ENCODE assay signal across 8 mouse cellular contexts in the genomic region with DNA sequence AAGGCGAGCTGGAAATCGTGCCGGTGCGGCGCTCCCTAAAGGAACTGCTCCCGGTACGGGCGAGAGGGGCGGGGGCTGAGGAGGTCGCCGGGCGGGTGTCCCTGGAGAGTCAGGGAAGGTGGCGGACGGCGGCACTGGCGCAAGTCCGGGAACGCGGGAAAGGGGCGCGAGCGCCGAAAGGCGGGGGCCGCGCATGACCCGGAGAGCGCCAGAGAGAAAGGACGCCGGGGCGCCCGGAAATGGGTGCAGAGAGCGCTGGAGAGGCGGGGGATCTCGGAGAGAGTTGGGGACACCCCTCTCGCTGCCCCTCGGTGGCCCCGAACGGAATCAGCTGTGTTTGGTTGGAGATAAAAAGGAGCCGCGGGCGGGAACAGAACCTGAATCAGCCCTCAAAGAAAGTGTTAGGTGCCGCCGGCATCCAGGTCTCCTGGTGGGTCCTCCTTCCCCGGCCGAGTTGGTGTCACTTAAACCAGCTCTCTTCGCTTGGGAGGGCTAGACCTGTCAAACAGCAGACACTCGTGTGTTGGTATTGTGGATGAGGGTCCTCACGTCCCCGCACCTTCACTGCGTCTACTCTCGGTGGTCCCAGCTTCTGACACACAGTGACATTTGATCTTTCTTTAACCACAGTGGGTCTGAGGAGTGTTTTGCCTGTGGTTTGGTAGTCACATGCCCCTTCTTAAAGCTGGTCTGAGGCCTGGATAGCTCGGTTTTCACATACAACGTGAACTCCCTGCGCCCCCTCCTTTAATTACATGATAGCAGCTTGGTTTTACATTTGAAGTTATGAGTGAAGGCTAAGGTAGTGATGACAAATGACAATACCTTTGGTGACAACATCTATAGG. TPM values are rescaled to one million over a fixed set of nuclear protein-coding genes. Genes with fewer than 3 reads are reported as not detected.
A peak's percentile ranks its signal among the peaks of the same experiment; 100 is the strongest.
DNase-seq lines count a peak whose midpoint lies in the region; ATAC-seq and TF ChIP-seq lines count a peak whose summit lies in the region.

No protein-coding gene starts in this region.

- H3K9ac ChIP-seq in kidney, embryonic 15.5 days = peak overlapping the region; percentile 89
- H3K9ac ChIP-seq in embryonic facial prominence, embryonic 14.5 days (ENCODE audit: low read depth, low read length) = peak overlapping the region; percentile 97
- peak overlapping the region; percentile 89 for H3K9ac ChIP-seq in neural tube, embryonic 12.5 days

- peak overlapping the region; percentile 74 for H3K4me2 ChIP-seq in kidney, embryonic 15.5 days
- H3K4me2 ChIP-seq in embryonic facial prominence, embryonic 14.5 days (ENCODE audit: low read depth, low read length) = peak overlapping the region; percentile 84
- H3K4me2 ChIP-seq in neural tube, embryonic 12.5 days (replicated peaks) = peak overlapping the region; percentile 91

- WGBS in kidney, embryonic 15.5 days = 2% methylated on average over 53 of the region's 55 CpGs
- 1% methylated on average over 45 of the region's 55 CpGs for WGBS in embryonic facial prominence, embryonic 14.5 days
- 1% methylated on average over 55 of the region's 55 CpGs for WGBS in limb, embryonic 10.5 days
- 2% methylated on average over 55 of the region's 55 CpGs for WGBS in neural tube, embryonic 12.5 days

- no peak for TF ChIP-seq CTCF in G1E (IDR thresholded peaks at IDR 0.05; ENCODE audit: low read depth, low read length)

- H3K4me3 ChIP-seq in kidney, embryonic 15.5 days (replicated peaks) = peak overlapping the region; percentile 78
- peak overlapping the region; percentile 88 for H3K4me3 ChIP-seq in G1E (ENCODE audit: low read depth, low read length)
- peak overlapping the region; percentile 99 for H3K4me3 ChIP-seq in embryonic facial prominence, embryonic 14.5 days (ENCODE audit: low read depth, low read length)
- peak overlapping the region; percentile 98 for H3K4me3 ChIP-seq in limb, embryonic 10.5 days
- H3K4me3 ChIP-seq in neural tube, embryonic 12.5 days = peak overlapping the region; percentile 89

- intact Hi-C loops in left cerebral cortex, postnatal 25 days (cut with DNase I) = loop anchor here (5.0 kb wide), 1 partner anchor 121 kb away; no protein-coding TSS in a partner anchor

- H3K4me1 ChIP-seq in kidney, embryonic 15.5 days = peaks cover 26% of the 10 kb centered on the region
- H3K4me1 ChIP-seq in G1E (ENCODE audit: insufficient read depth, low read depth, low read length) = peaks cover 56% of the 10 kb centered on the region
- peaks cover 9% of the 10 kb centered on the region for H3K4me1 ChIP-seq in embryonic facial prominence, embryonic 14.5 days (ENCODE audit: control insufficient read depth, insufficient read depth, low read length)
- peaks cover 24% of the 10 kb centered on the region for H3K4me1 ChIP-seq in limb, embryonic 10.5 days
- H3K4me1 ChIP-seq in neural tube, embryonic 12.5 days = peaks cover 9% of the 10 kb centered on the region

- no peaks in the 10 kb centered on the region for H3K9me3 ChIP-seq in kidney, embryonic 15.5 days (replicated peaks)
- no peaks in the 10 kb centered on the region for H3K9me3 ChIP-seq in G1E (replicated peaks)
- no peaks in the 10 kb centered on the region for H3K9me3 ChIP-seq in embryonic facial prominence, embryonic 14.5 days (ENCODE audit: control insufficient read depth, low read length)
- no peaks in the 10 kb centered on the region for H3K9me3 ChIP-seq in limb, embryonic 10.5 days (replicated peaks)
- no peaks in the 10 kb centered on the region for H3K9me3 ChIP-seq in neural tube, embryonic 12.5 days

- H3K36me3 ChIP-seq in kidney, embryonic 15.5 days = peaks cover 33% of the 10 kb centered on the region
- H3K36me3 ChIP-seq in G1E (replicated peaks) = peaks cover 22% of the 10 kb centered on the region
- peaks cover 26% of the 10 kb centered on the region for H3K36me3 ChIP-seq in embryonic facial prominence, embryonic 14.5 days (ENCODE audit: control insufficient read depth, insufficient read depth, low read length)
- peaks cover 35% of the 10 kb centered on the region for H3K36me3 ChIP-seq in limb, embryonic 10.5 days
- H3K36me3 ChIP-seq in neural tube, embryonic 12.5 days = peaks cover 12% of the 10 kb centered on the region

- peak; percentile 72 for ATAC-seq in kidney, embryonic 15.5 days (replicated peaks; ENCODE audit: low FRiP score)
- ATAC-seq in G1E (ENCODE audit: extremely low read depth, insufficient number of reproducible peaks, low FRiP score, poor library complexity, severe bottlenecking) = no peak
- ATAC-seq in embryonic facial prominence, embryonic 14.5 days (ENCODE audit: low read depth) = peak; percentile 31
- ATAC-seq in neural tube, embryonic 12.5 days (ENCODE audit: low FRiP score, low read depth) = peak; percentile 73

- no peak for DNase-seq in kidney, adult 11 months
- DNase-seq in G1E (ENCODE audit: low spot score) = peak; percentile 49
- no peak for DNase-seq in embryonic facial prominence, embryonic 14.5 days (ENCODE audit: low spot score)
- DNase-seq in limb, embryonic 10.5 days (ENCODE audit: low spot score) = no peak
- no peak for DNase-seq in frontal cortex, postnatal 14 days (ENCODE audit: low spot score in 2 of 2)
- no peak for DNase-seq in left cerebral cortex, postnatal 25 days (ENCODE audit: low spot score in 2 of 2)

- no peaks in the 10 kb centered on the region for H3K27me3 ChIP-seq in kidney, embryonic 15.5 days
- no peaks in the 10 kb centered on the region for H3K27me3 ChIP-seq in G1E (ENCODE audit: insufficient read depth, low read length)
- H3K27me3 ChIP-seq in embryonic facial prominence, embryonic 14.5 days (replicated peaks; ENCODE audit: control insufficient read depth, insufficient read depth, low read length) = no peaks in the 10 kb centered on the region
- H3K27me3 ChIP-seq in limb, embryonic 10.5 days (ENCODE audit: low read depth, poor library complexity, severe bottlenecking) = no peaks in the 10 kb centered on the region
- no peaks in the 10 kb centered on the region for H3K27me3 ChIP-seq in neural tube, embryonic 12.5 days (replicated peaks)

- H3K27ac ChIP-seq in kidney, embryonic 15.5 days = peak overlapping the region; percentile 94
- H3K27ac ChIP-seq in embryonic facial prominence, embryonic 14.5 days (replicated peaks; ENCODE audit: low read depth, low read length) = peak overlapping the region; percentile 85
- peak overlapping the region; percentile 97 for H3K27ac ChIP-seq in limb, embryonic 10.5 days
- H3K27ac ChIP-seq in neural tube, embryonic 12.5 days = peak overlapping the region; percentile 68

RNA-seq across cellular contexts. Expression of gene Ncbp3, which starts 0.7 kb away (rescaled TPM):
- polyA plus RNA-seq in kidney, embryonic 15.5 days (2015; fragmentation: Nextera tagmentation; extraction: Ambion mirVana) = 12.1 and 12.9 TPM in 2 replicates
- total RNA-seq in G1E (2014; fragmentation: Nextera tagmentation) (23.9 and 25.0 TPM in 2 replicates), G1E (2017) (20.0 and 24.2 TPM in 2 replicates)
- 11.2 and 13.3 TPM in 2 replicates for polyA plus RNA-seq in G1E (2012)
- polyA plus RNA-seq in embryonic facial prominence, embryonic 14.5 days (2014; fragmentation: Nextera tagmentation; extraction: Ambion mirVana) = 9.2 and 9.5 TPM in 2 replicates
- 13.5 and 14.7 TPM in 2 replicates for polyA plus RNA-seq in limb, embryonic 10.5 days (2016; fragmentation: Nextera tagmentation; extraction: Ambion mirVana)
- polyA plus RNA-seq in neural tube, embryonic 12.5 days (2016; fragmentation: Nextera tagmentation; extraction: Ambion mirVana) = 14.3 and 15.1 TPM in 2 replicates
- 1 to 10 TPM; 8.3 to 8.9 TPM for total RNA-seq in left cerebral cortex, postnatal 25 days (2021)

RNA-seq across cellular contexts. Expression of gene Camkk1, which starts 29.4 kb away (rescaled TPM):
- 6.7 and 9.2 TPM in 2 replicates for polyA plus RNA-seq in kidney, embryonic 15.5 days (2015; fragmentation: Nextera tagmentation; extraction: Ambion mirVana)
- total RNA-seq in G1E (2014; fragmentation: Nextera tagmentation) = 1.9 and 4.2 TPM in 2 replicates
- total RNA-seq in G1E (2017) = 13.1 and 13.8 TPM in 2 replicates
- 8.9 and 9.9 TPM in 2 replicates for polyA plus RNA-seq in G1E (2012)
- polyA plus RNA-seq in embryonic facial prominence, embryonic 14.5 days (2014; fragmentation: Nextera tagmentation; extraction: Ambion mirVana) = 6.0 TPM in 2 replicates
- polyA plus RNA-seq in limb, embryonic 10.5 days (2016; fragmentation: Nextera tagmentation; extraction: Ambion mirVana) = 3.6 and 6.3 TPM in 2 replicates
- polyA plus RNA-seq in neural tube, embryonic 12.5 days (2016; fragmentation: Nextera tagmentation; extraction: Ambion mirVana) = 14.7 and 14.8 TPM in 2 replicates
- total RNA-seq in left cerebral cortex, postnatal 25 days (2021) = 10 to 100 TPM; 79.5 to 92.4 TPM

RNA-seq across cellular contexts. Expression of gene Itgae, which starts 42.1 kb away (rescaled TPM):
- polyA plus RNA-seq in kidney, embryonic 15.5 days (2015; fragmentation: Nextera tagmentation; extraction: Ambion mirVana) = 0.37 and 0.42 TPM in 2 replicates
- total RNA-seq in G1E (2014; fragmentation: Nextera tagmentation) = 0.19 and 0.23 TPM in 2 replicates
- total RNA-seq in G1E (2017) = 0.05 and 0.06 TPM in 2 replicates
- polyA plus RNA-seq in G1E (2012) = 0.03 and 0.04 TPM in 2 replicates
- polyA plus RNA-seq in embryonic facial prominence, embryonic 14.5 days (2014; fragmentation: Nextera tagmentation; extraction: Ambion mirVana) = 0.20 and 0.21 TPM in 2 replicates
- 0.48 and 0.58 TPM in 2 replicates for polyA plus RNA-seq in limb, embryonic 10.5 days (2016; fragmentation: Nextera tagmentation; extraction: Ambion mirVana)
- polyA plus RNA-seq in neural tube, embryonic 12.5 days (2016; fragmentation: Nextera tagmentation; extraction: Ambion mirVana) = 0.34 TPM in 2 replicates
- total RNA-seq in left cerebral cortex, postnatal 25 days (2021) = under 1 TPM; 0.18 to 0.21 TPM

RNA-seq across cellular contexts. Expression of gene P2rx1, which starts 49.4 kb away (rescaled TPM):
- polyA plus RNA-seq in kidney, embryonic 15.5 days (2015; fragmentation: Nextera tagmentation; extraction: Ambion mirVana) = 1.6 and 1.7 TPM in 2 replicates
- total RNA-seq in G1E (2014; fragmentation: Nextera tagmentation) (11.4 and 12.0 TPM in 2 replicates), G1E (2017) (46.9 and 53.7 TPM in 2 replicates)
- polyA plus RNA-seq in G1E (2012) = 11.7 and 14.8 TPM in 2 replicates
- polyA plus RNA-seq in embryonic facial prominence, embryonic 14.5 days (2014; fragmentation: Nextera tagmentation; extraction: Ambion mirVana) = 2.3 and 3.0 TPM in 2 replicates
- 0.68 and 0.84 TPM in 2 replicates for polyA plus RNA-seq in limb, embryonic 10.5 days (2016; fragmentation: Nextera tagmentation; extraction: Ambion mirVana)
- 1.4 TPM in 2 replicates for polyA plus RNA-seq in neural tube, embryonic 12.5 days (2016; fragmentation: Nextera tagmentation; extraction: Ambion mirVana)
- 1 to 10 TPM in 1 of 2 experiments, under 1 TPM in 1; 0.28 to 1.0 TPM for total RNA-seq in left cerebral cortex, postnatal 25 days (2021)
